Mouse (Mus musculus): Measurements from ENCODE around the gene Krtap5-3.

DNA sequence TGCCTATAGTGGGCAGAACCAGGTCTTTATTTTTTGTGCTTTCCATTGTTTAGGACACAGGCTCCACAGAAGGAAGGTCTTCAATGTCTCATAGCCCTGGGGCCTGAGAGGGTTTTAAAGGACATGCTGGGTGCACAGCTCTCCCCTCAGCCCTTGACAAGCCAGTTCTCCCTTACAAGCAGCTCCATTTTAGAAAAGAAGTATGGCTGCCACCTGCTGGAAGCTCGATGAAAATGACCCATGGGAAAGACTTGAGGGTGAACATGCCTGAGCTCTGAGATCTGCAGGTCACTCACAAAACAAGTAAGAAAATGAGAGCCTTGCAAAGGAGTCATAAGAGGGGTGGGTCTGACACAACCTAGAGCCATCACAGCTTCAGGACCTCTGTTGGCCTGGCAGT is 48.7 kb downstream of the Krtap5-3 start:
- TF ChIP-seq TCF12 (IDR thresholded peaks at IDR 0.05; ENCODE audit: insufficient read depth, poor library complexity, severe bottlenecking) = no peak
- no peak for TF ChIP-seq POLR2A (IDR thresholded peaks at IDR 0.05; ENCODE audit: insufficient read length, low read depth)
- TF ChIP-seq MYOG (IDR thresholded peaks at IDR 0.05; ENCODE audit: control insufficient read depth in 1 of 3, insufficient read depth in 1 of 3, insufficient read length in 2 of 3, low read depth in 2 of 3) = no peak
- TF ChIP-seq CEBPB (IDR thresholded peaks at IDR 0.05; ENCODE audit: insufficient read depth, poor library complexity, severe bottlenecking) = no peak
- no peak for TF ChIP-seq REST (IDR thresholded peaks at IDR 0.05; ENCODE audit: insufficient read depth, insufficient read length)
- no peak for TF ChIP-seq POLR2AphosphoS2 (IDR thresholded peaks at IDR 0.05; ENCODE audit: insufficient read length, low read depth)
- no peak for TF ChIP-seq SRF (IDR thresholded peaks at IDR 0.05; ENCODE audit: control insufficient read depth, insufficient read length, low read depth)

Measured in myocyte (in vitro differentiated cells).